Mouse (Mus musculus): ENCODE data around the gene Wdr53. TPM values are rescaled to one million over a fixed set of nuclear protein-coding genes. Genes with fewer than 3 reads are reported as not detected.
"Not testable (repeated sequence)": the region's sequence is repeated elsewhere in the genome, so short reads cannot be mapped to it uniquely, and the experiment has no call there.

Wdr53 gene
- polyA plus RNA-seq, 1 experiment from 2014 or later = 16.1 TPM

DNA sequence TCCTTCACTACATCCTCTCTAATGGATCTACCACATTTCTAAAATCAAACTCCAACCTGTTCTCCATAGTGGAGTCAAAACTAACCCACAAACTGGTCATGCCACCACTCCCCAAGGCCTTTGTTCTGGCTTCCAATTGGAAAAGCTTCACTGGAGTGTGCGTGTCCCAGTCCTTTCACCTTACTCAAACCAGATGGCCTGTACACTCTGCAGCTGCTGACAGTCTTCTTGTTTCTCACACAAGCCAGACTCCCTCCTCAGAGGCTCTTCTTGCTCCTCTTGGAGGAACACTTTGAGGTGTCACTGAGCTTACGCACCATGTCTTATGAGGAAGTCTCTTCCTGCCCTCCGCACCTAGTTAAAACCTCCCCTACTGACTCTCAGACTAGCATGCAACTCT lies 3.1 kb upstream of the Wdr53 start:
- Histone ChIP-seq H3K4me3 (ENCODE audit: low read depth, low read length) (no peak overlapping the region), H3K27me3 (replicated peaks; ENCODE audit: insufficient read depth, low read length) (no peaks in the 10 kb centered on the region), H3K9ac (replicated peaks; ENCODE audit: low read depth) (no peak overlapping the region), H3K9me3 (ENCODE audit: low read length) (no peaks in the 10 kb centered on the region), H3K4me2 (replicated peaks; ENCODE audit: low read depth, low read length) (no peak overlapping the region), H3K36me3 (ENCODE audit: insufficient read depth, low read length) (no peaks in the 10 kb centered on the region), H3K27ac (ENCODE audit: low read length) (no peak overlapping the region), H3K4me1 (ENCODE audit: insufficient read depth, low read depth, low read length) (no peaks in the 10 kb centered on the region; the same call in 1 of the 2 replicates)
- TF ChIP-seq CTCF (IDR thresholded peaks at IDR 0.05) = no peak
- TF ChIP-seq EP300 (IDR thresholded peaks at IDR 0.05) = no peak
- 75% methylated on average over 3 of the region's 3 CpGs for WGBS
- DNase-seq (ENCODE audit: low spot score) (no peak), ATAC-seq (no peak)

DNA sequence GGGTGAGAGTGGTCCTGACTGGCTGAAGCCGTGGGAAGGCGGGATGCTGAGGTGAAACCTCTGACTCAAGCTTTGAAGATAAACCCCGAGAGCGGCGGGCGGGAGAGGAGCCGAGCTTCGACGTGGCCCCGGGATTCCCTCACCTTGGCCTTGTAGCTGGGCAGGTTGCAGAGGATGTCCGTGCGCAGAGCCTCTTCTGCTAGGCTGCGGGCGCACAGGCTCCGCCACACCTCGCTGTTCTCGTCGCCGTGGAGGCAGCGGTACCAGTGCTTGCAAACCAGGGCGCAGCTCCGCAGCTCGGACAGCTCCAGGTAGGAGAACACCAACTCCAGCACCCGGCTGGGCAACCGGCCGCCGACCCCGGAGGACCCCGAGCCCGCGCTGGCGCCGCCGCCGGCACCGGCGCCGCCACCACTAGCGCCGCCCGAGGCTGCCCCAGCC lies 656 bp upstream of the Wdr53 start:
- peak overlapping the region; percentile 82 for H3K9ac ChIP-seq (replicated peaks; ENCODE audit: low read depth)
- H3K9me3 ChIP-seq (ENCODE audit: low read length) = no peaks in the 10 kb centered on the region
- no peaks in the 10 kb centered on the region for H3K27me3 ChIP-seq (replicated peaks; ENCODE audit: insufficient read depth, low read length)
- ATAC-seq = peak; percentile 52
- H3K4me3 ChIP-seq (ENCODE audit: low read depth, low read length) = peak overlapping the region; percentile 87
- DNase-seq (ENCODE audit: low spot score) = peak; percentile 62
- 4% methylated on average over 26 of the region's 41 CpGs for WGBS
- H3K36me3 ChIP-seq (ENCODE audit: insufficient read depth, low read length) = no peaks in the 10 kb centered on the region
- H3K4me1 ChIP-seq (ENCODE audit: insufficient read depth, low read depth, low read length) = no peaks in the 10 kb centered on the region; the same call in 1 of the 2 replicates
- H3K4me2 ChIP-seq (replicated peaks; ENCODE audit: low read depth, low read length) = peak overlapping the region; percentile 74
- no peak for TF ChIP-seq CTCF (IDR thresholded peaks at IDR 0.05)
- no peak for TF ChIP-seq EP300 (IDR thresholded peaks at IDR 0.05)
- peak overlapping the region; percentile 89 for H3K27ac ChIP-seq (ENCODE audit: low read length)

DNA sequence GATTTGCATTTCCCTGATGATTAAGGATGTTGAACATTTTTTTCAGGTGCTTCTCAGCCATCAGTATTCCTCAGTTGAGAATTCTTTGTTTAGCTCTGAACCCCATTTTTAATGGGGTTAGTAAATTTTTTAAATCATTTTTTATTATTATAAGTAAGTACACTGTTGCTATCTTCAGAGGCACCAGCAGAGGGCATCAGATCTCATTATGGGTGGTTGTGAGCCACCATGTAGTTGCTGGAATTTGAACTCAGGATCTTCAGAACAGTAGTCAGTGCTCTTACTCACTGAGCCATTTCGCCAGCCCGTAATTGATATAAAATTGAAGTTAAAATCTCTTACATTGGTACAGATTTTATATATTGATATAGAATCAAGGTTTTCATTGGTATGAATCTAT lies 17.2 kb downstream of the Wdr53 start:
- not testable (repeated sequence) for H3K4me1 ChIP-seq (ENCODE audit: insufficient read depth, low read depth, low read length); H3K27ac ChIP-seq (ENCODE audit: low read length); H3K4me3 ChIP-seq (ENCODE audit: low read depth, low read length); H3K9ac ChIP-seq (replicated peaks; ENCODE audit: low read depth); H3K27me3 ChIP-seq (replicated peaks; ENCODE audit: insufficient read depth, low read length); H3K9me3 ChIP-seq (ENCODE audit: low read length); ATAC-seq; DNase-seq (ENCODE audit: low spot score); H3K36me3 ChIP-seq (ENCODE audit: insufficient read depth, low read length); H3K4me2 ChIP-seq (replicated peaks; ENCODE audit: low read depth, low read length)
- peak; percentile 53 for TF ChIP-seq CTCF (IDR thresholded peaks at IDR 0.05)
- 88% methylated on average over 2 of the region's 2 CpGs for WGBS

DNA sequence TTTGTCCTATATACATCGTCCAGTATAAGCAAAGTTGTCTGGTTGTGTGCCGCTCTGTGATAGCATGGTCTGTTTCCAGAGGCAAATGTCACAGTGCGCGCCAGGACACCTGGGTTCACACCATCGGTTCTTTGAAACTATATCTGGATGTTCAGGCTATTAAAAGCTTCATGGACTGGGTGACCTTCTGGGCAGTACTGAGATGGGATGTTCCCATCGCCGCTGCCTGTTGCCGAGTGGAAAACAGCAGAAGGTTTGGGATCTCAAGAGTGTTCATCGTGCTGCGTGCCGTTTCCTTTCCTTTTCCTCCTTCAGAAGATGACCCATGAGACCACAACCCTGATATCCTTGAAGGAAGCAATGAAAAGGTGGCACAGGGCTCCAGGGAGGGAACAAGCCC lies 24.3 kb downstream of the Wdr53 start, which contains the start of gene Smco1:
Gene Smco1 (plus strand): TSS at position 178 of the 400 bp plus-strand sequence.
- DNase-seq (ENCODE audit: low spot score) (no peak), ATAC-seq (no peak)
- Histone ChIP-seq H3K36me3 (ENCODE audit: insufficient read depth, low read length) (no peaks in the 10 kb centered on the region), H3K4me1 (ENCODE audit: insufficient read depth, low read depth, low read length) (no peaks in the 10 kb centered on the region), H3K4me2 (replicated peaks; ENCODE audit: low read depth, low read length) (no peak within 1 kb of the TSS), H3K27me3 (replicated peaks; ENCODE audit: insufficient read depth, low read length) (no peaks in the 10 kb centered on the region), H3K4me3 (ENCODE audit: low read depth, low read length) (no peak within 1 kb of the TSS), H3K9me3 (ENCODE audit: low read length) (no peaks in the 10 kb centered on the region), H3K9ac (replicated peaks; ENCODE audit: low read depth) (no peak within 1 kb of the TSS), H3K27ac (ENCODE audit: low read length) (no peak within 1 kb of the TSS)
- TF ChIP-seq CTCF (IDR thresholded peaks at IDR 0.05) = no peak
- no peak for TF ChIP-seq EP300 (IDR thresholded peaks at IDR 0.05)
- 78% methylated on average over 11 of the region's 11 CpGs for WGBS

DNA sequence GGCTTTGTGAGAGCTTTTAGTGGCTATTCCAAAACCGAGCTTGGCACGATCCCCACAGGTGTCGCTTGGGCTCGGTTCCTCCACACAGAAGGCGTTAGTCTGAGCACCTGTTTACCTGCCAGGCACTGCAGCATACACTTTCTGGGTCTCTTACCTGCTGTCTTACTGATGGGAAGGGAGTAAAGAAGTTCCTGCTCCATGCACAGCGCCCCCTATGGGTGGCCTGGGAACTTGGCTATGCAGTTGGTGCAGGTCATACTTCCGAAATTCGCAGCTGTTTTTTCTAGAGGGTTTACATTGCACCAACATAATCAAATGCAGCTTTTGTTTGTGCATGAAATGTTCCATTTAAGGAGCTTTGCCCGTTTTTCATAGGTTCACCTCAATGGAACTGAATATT lies 26.3 kb downstream of the Wdr53 start:
- Histone ChIP-seq H3K27me3 (replicated peaks; ENCODE audit: insufficient read depth, low read length) (no peaks in the 10 kb centered on the region), H3K9ac (replicated peaks; ENCODE audit: low read depth) (no peak overlapping the region), H3K4me1 (ENCODE audit: insufficient read depth, low read depth, low read length) (peaks cover under 1% of the 10 kb centered on the region; the same call in 1 of the 2 replicates), H3K36me3 (ENCODE audit: insufficient read depth, low read length) (no peaks in the 10 kb centered on the region), H3K9me3 (ENCODE audit: low read length) (no peaks in the 10 kb centered on the region), H3K4me3 (ENCODE audit: low read depth, low read length) (no peak overlapping the region), H3K4me2 (replicated peaks; ENCODE audit: low read depth, low read length) (no peak overlapping the region), H3K27ac (ENCODE audit: low read length) (no peak overlapping the region)
- WGBS = 45% methylated on average over 9 of the region's 9 CpGs
- peak; percentile 12 for DNase-seq (ENCODE audit: low spot score)
- no peak for ATAC-seq
- TF ChIP-seq CTCF (IDR thresholded peaks at IDR 0.05) = peak; percentile 57
- no peak for TF ChIP-seq EP300 (IDR thresholded peaks at IDR 0.05)

DNA sequence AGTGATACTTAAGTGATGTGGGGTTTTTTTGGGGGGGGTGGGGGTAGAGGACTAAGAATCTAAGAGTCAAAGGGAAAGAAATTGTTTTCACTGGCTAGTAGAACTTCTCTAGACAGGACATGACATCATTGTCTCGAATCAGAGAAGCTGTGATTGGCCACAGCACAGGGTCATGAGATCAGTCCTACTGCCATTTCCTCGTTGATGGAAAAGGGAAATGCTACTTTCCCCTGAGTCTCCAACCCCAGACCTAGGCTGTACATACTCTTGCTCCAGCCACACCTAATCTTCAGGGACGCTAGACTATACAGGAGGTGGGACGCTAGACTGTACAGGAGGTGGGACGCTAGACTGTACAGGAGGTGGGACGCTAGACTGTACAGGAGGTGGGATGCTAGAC lies 28.0 kb downstream of the Wdr53 start:
- WGBS = 80% methylated on average over 6 of the region's 6 CpGs
- no peaks in the 10 kb centered on the region for H3K27me3 ChIP-seq (replicated peaks; ENCODE audit: insufficient read depth, low read length)
- no peak overlapping the region for H3K27ac ChIP-seq (ENCODE audit: low read length)
- no peaks in the 10 kb centered on the region for H3K36me3 ChIP-seq (ENCODE audit: insufficient read depth, low read length)
- H3K9me3 ChIP-seq (ENCODE audit: low read length) = no peaks in the 10 kb centered on the region
- H3K4me2 ChIP-seq (replicated peaks; ENCODE audit: low read depth, low read length) = no peak overlapping the region
- no peak overlapping the region for H3K9ac ChIP-seq (replicated peaks; ENCODE audit: low read depth)
- H3K4me3 ChIP-seq (ENCODE audit: low read depth, low read length) = no peak overlapping the region
- DNase-seq (ENCODE audit: low spot score) (no peak), ATAC-seq (no peak)
- peaks cover 4% of the 10 kb centered on the region; the same call in 1 of the 2 replicates for H3K4me1 ChIP-seq (ENCODE audit: insufficient read depth, low read depth, low read length)
- TF ChIP-seq EP300 (IDR thresholded peaks at IDR 0.05) (no peak), CTCF (IDR thresholded peaks at IDR 0.05) (no peak)

DNA sequence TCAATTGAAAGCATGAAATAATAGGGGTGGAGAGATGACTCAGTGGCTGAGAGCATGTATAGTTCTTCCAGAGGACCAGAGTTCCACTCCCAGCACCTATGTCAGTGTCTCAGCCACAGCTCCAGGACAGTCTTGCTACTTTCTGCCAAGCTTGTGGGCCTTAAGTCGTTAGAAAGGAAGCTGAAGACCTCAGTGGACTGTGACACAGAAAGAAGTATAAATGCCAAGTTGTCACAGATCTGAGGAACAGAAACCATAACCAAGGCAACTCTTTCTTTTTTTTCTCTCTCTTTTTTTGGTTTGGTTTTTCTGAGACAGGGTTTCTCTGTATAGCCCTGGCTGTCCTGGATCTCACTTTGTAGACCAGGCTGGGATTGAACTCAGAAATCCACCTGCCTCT lies 28.8 kb downstream of the Wdr53 start:
- H3K9ac ChIP-seq (replicated peaks; ENCODE audit: low read depth) = no peak overlapping the region
- no peaks in the 10 kb centered on the region for H3K9me3 ChIP-seq (ENCODE audit: low read length)
- no peak for DNase-seq (ENCODE audit: low spot score)
- no peak for ATAC-seq
- H3K4me3 ChIP-seq (ENCODE audit: low read depth, low read length) = no peak overlapping the region
- H3K27ac ChIP-seq (ENCODE audit: low read length) = no peak overlapping the region
- H3K36me3 ChIP-seq (ENCODE audit: insufficient read depth, low read length) = no peaks in the 10 kb centered on the region
- no peak overlapping the region for H3K4me2 ChIP-seq (replicated peaks; ENCODE audit: low read depth, low read length)
- peaks cover 4% of the 10 kb centered on the region; the same call in 1 of the 2 replicates for H3K4me1 ChIP-seq (ENCODE audit: insufficient read depth, low read depth, low read length)
- TF ChIP-seq CTCF (IDR thresholded peaks at IDR 0.05) = no peak
- no peak for TF ChIP-seq EP300 (IDR thresholded peaks at IDR 0.05)
- 63% methylated on average over 1 of the region's 1 CpGs for WGBS
- H3K27me3 ChIP-seq (replicated peaks; ENCODE audit: insufficient read depth, low read length) = no peaks in the 10 kb centered on the region

Measured in lung, postnatal 0 days (tissue).